In the genomic region with DNA sequence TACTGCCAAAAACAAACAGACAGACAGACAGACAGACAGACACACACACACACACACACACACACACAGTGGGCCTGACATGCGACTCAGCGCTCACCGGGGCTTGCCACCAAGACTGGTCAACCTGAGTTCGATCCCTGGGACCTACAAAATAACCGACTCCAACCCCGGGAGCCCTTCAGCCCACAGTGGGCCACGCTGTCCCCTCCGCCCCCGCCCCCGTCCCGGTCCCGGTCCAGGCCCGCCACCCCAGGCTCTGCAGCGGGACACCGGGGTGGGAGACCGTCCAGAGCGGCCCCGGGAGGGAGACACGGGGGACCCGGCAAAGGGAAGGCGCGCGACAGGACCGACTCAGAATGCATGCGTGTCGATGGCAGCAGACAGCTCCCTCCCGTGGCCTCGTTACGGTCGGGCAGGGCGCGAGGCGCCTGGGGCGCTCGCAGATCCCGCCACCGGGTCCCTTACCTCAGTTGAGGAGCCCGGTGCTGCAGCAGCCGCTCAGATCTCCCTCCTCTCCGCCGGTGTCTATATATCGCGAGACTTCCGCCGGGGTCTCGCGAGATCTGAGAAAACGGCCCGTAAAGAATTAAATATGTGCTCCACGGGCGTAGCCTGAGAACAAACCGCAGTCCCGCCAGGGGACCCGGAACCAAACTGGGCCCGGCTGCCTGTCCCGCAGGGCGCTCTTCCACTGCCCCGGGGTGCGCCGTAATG, we compare ENCODE assay signal across 8 mouse cellular contexts. TPM values are rescaled to one million over a fixed set of nuclear protein-coding genes. Genes with fewer than 3 reads are reported as not detected.
A peak's percentile ranks its signal among the peaks of the same experiment; 100 is the strongest.
DNase-seq lines count a peak whose midpoint lies in the region; ATAC-seq and TF ChIP-seq lines count a peak whose summit lies in the region.

Gene Mad1l1, minus strand, starts transcription at position 511 of the 714 bp plus-strand sequence.
Gene Nudt1, plus strand, starts transcription at position 615 of the 714 bp plus-strand sequence.

- H3K4me2 ChIP-seq in embryonic facial prominence, embryonic 14.5 days (ENCODE audit: low read depth, low read length) = peak within 1 kb of the TSS; percentile 61
- H3K4me2 ChIP-seq in limb, embryonic 13.5 days (replicated peaks) = peak within 1 kb of the TSS; percentile 76
- H3K4me2 ChIP-seq in midbrain, embryonic 16.5 days (ENCODE audit: low read length) = peak within 1 kb of the TSS; percentile 79

- 0 out of 2 replicates have a peak, but pooled peaks cover 4% of the 10 kb centered on the region for H3K4me1 ChIP-seq in embryonic facial prominence, embryonic 14.5 days (ENCODE audit: control insufficient read depth, insufficient read depth, low read length)
- peaks cover 2% of the 10 kb centered on the region for H3K4me1 ChIP-seq in heart, adult 2 months (ENCODE audit: control insufficient read depth, insufficient read depth, low read length)
- peaks cover 16% of the 10 kb centered on the region for H3K4me1 ChIP-seq in limb, embryonic 13.5 days
- H3K4me1 ChIP-seq in midbrain, embryonic 16.5 days (ENCODE audit: control insufficient read depth, insufficient read depth, low read length) = peaks cover 17% of the 10 kb centered on the region

- peak within 1 kb of the TSS; percentile 66 for H3K4me3 ChIP-seq in embryonic facial prominence, embryonic 14.5 days (ENCODE audit: low read depth, low read length)
- peak within 1 kb of the TSS; percentile 64 for H3K4me3 ChIP-seq in heart, adult 2 months
- peak within 1 kb of the TSS; percentile 96 for H3K4me3 ChIP-seq in limb, embryonic 13.5 days
- peak within 1 kb of the TSS; percentile 76 for H3K4me3 ChIP-seq in midbrain, embryonic 16.5 days (ENCODE audit: low read depth, low read length)

- no peak for TF ChIP-seq EP300 in heart, adult 2 months (IDR thresholded peaks at IDR 0.05; ENCODE audit: insufficient read depth, low read depth, low read length)

- H3K27ac ChIP-seq in embryonic facial prominence, embryonic 14.5 days (replicated peaks; ENCODE audit: low read depth, low read length) = peak within 1 kb of the TSS; percentile 86
- peak within 1 kb of the TSS; percentile 91 for H3K27ac ChIP-seq in heart, adult 2 months
- peak within 1 kb of the TSS; percentile 56 for H3K27ac ChIP-seq in limb, embryonic 13.5 days
- H3K27ac ChIP-seq in midbrain, embryonic 16.5 days (ENCODE audit: low read length) = peak within 1 kb of the TSS; percentile 80

- peak; percentile 99 for DNase-seq in 3T3-L1 (ENCODE audit: low read depth, low spot score)
- DNase-seq in adrenal gland, postnatal 4 days (ENCODE audit: low spot score in 2 of 2) = peak; percentile 75 to 85
- peak; percentile 97 for DNase-seq in embryonic facial prominence, embryonic 14.5 days (ENCODE audit: low spot score)
- peak; percentile 94 to 96 for DNase-seq in heart, adult 2 months
- DNase-seq in kidney, adult 8-10 months = peak; percentile 95
- peak; percentile 93 to 94 for DNase-seq in spleen, postnatal 10 days (ENCODE audit: low spot score in 2 of 2)

- TF ChIP-seq CTCF in heart, adult 2 months (IDR thresholded peaks at IDR 0.05) = peak; percentile 54

- peaks cover 6% of the 10 kb centered on the region for H3K79me2 ChIP-seq in heart, adult 2 months (replicated peaks; ENCODE audit: control insufficient read depth, insufficient read depth, low read length)

- WGBS in embryonic facial prominence, embryonic 14.5 days = under 1% methylated on average over 53 of the region's 60 CpGs
- under 1% methylated on average over 60 of the region's 60 CpGs for WGBS in heart, adult 2 months
- under 1% methylated on average over 56 of the region's 60 CpGs for WGBS in limb, embryonic 13.5 days
- WGBS in midbrain, embryonic 16.5 days = under 1% methylated on average over 51 of the region's 60 CpGs

- 0 out of 2 replicates have a peak, but pooled peaks cover 5% of the 10 kb centered on the region for H3K36me3 ChIP-seq in embryonic facial prominence, embryonic 14.5 days (ENCODE audit: control insufficient read depth, insufficient read depth, low read length)
- no peaks in the 10 kb centered on the region for H3K36me3 ChIP-seq in heart, adult 2 months (ENCODE audit: control insufficient read depth, insufficient read depth, low read length)
- peaks cover 15% of the 10 kb centered on the region for H3K36me3 ChIP-seq in limb, embryonic 13.5 days
- 0 out of 2 replicates have a peak, but pooled peaks cover 2% of the 10 kb centered on the region for H3K36me3 ChIP-seq in midbrain, embryonic 16.5 days (ENCODE audit: control insufficient read depth, insufficient read depth, low read length)

- ATAC-seq in embryonic facial prominence, embryonic 14.5 days (ENCODE audit: low read depth) = peak; percentile 95
- peak; percentile 88 for ATAC-seq in limb, embryonic 13.5 days (ENCODE audit: low FRiP score, low read depth)
- ATAC-seq in midbrain, embryonic 16.5 days = peak; percentile 90

- TF ChIP-seq POLR2A in heart, adult 2 months (IDR thresholded peaks at IDR 0.05; ENCODE audit: insufficient read depth, low read depth, low read length) = peak; percentile 79

- H3K9ac ChIP-seq in embryonic facial prominence, embryonic 14.5 days (ENCODE audit: low read depth, low read length) = peak within 1 kb of the TSS; percentile 93
- H3K9ac ChIP-seq in heart, adult 2 months (ENCODE audit: low read depth, low read length) = peak within 1 kb of the TSS; percentile 98
- peak within 1 kb of the TSS; percentile 98 for H3K9ac ChIP-seq in limb, embryonic 13.5 days
- H3K9ac ChIP-seq in midbrain, embryonic 16.5 days (ENCODE audit: low read depth, low read length) = peak within 1 kb of the TSS; percentile 96

- no peaks in the 10 kb centered on the region for H3K27me3 ChIP-seq in embryonic facial prominence, embryonic 14.5 days (replicated peaks; ENCODE audit: control insufficient read depth, insufficient read depth, low read length)
- no peaks in the 10 kb centered on the region for H3K27me3 ChIP-seq in heart, adult 2 months (ENCODE audit: control insufficient read depth, insufficient read depth, low read length)
- no peaks in the 10 kb centered on the region for H3K27me3 ChIP-seq in limb, embryonic 13.5 days
- no peaks in the 10 kb centered on the region for H3K27me3 ChIP-seq in midbrain, embryonic 16.5 days (ENCODE audit: control insufficient read depth, insufficient read depth, low read depth, low read length)

- intact Hi-C loops in heart, adult 2 months (cut with DNase I) = no loop called here

- H3K9me3 ChIP-seq in embryonic facial prominence, embryonic 14.5 days (ENCODE audit: control insufficient read depth, low read length) = no peaks in the 10 kb centered on the region
- H3K9me3 ChIP-seq in limb, embryonic 13.5 days = no peaks in the 10 kb centered on the region; the same call in 1 of the 2 replicates
- no peaks in the 10 kb centered on the region for H3K9me3 ChIP-seq in midbrain, embryonic 16.5 days (replicated peaks; ENCODE audit: control insufficient read depth, low read length, poor library complexity, severe bottlenecking)

RNA-seq across cellular contexts. Expression of gene Mad1l1, which starts in this region (rescaled TPM):
- total RNA-seq in adrenal gland, postnatal 4 days (2021) = 10 to 100 TPM; 24.2 to 34.4 TPM
- polyA plus RNA-seq in embryonic facial prominence, embryonic 14.5 days (2014; fragmentation: Nextera tagmentation; extraction: Ambion mirVana) = 38.0 and 44.3 TPM in 2 replicates
- 10 to 100 TPM in 1 of 2 experiments, 1 to 10 TPM in 1; 9.4 to 12.2 TPM for total RNA-seq in heart, adult 2 months (2021)
- 10.1 and 12.4 TPM in 2 replicates for polyA plus RNA-seq in heart, adult 2 months (2012; rRNA removed)
- 51.1 and 52.6 TPM in 2 replicates for polyA plus RNA-seq in limb, embryonic 13.5 days (2015; fragmentation: Nextera tagmentation; extraction: Ambion mirVana)
- 31.2 and 32.0 TPM in 2 replicates for polyA plus RNA-seq in midbrain, embryonic 16.5 days (2015; fragmentation: Nextera tagmentation; extraction: Ambion mirVana)

RNA-seq across cellular contexts. Expression of gene Nudt1, which starts in this region (rescaled TPM):
- total RNA-seq in adrenal gland, postnatal 4 days (2021) = 10 to 100 TPM; 20.5 to 21.2 TPM
- polyA plus RNA-seq in embryonic facial prominence, embryonic 14.5 days (2014; fragmentation: Nextera tagmentation; extraction: Ambion mirVana) = 33.1 and 35.2 TPM in 2 replicates
- 10 to 100 TPM in 1 of 2 experiments, 1 to 10 TPM in 1; 6.5 to 10.0 TPM for total RNA-seq in heart, adult 2 months (2021)
- polyA plus RNA-seq in heart, adult 2 months (2012; rRNA removed) = 8.7 and 12.4 TPM in 2 replicates
- polyA plus RNA-seq in limb, embryonic 13.5 days (2015; fragmentation: Nextera tagmentation; extraction: Ambion mirVana) = 45.8 and 46.6 TPM in 2 replicates
- polyA plus RNA-seq in midbrain, embryonic 16.5 days (2015; fragmentation: Nextera tagmentation; extraction: Ambion mirVana) = 19.2 and 20.0 TPM in 2 replicates

Comparison
In these comparisons a context has a peak if more than half of its experiments do, and no peak if none do; other contexts are left out.
1. Peak in every context shown above with its lines: DNase-seq, ATAC-seq, H3K4me3 ChIP-seq and H3K27ac ChIP-seq.